Mouse (Mus musculus) hindbrain, embryonic 11.5 days (tissue): Measurements from ENCODE around the gene Plxna4. TPM values are rescaled to one million over a fixed set of nuclear protein-coding genes. Genes with fewer than 3 reads are reported as not detected.
"Not testable (repeated sequence)": the region's sequence is repeated elsewhere in the genome, so short reads cannot be mapped to it uniquely, and the experiment has no call there.

ENCODE experiments used
- ATAC-seq: fragments of 200-750 bp; cut with Nextera tagmentation; 2 replicates; pipeline ENCODE4 v1.8.0; 2017; ENCODE audit warnings: mild to moderate bottlenecking, moderate TSS enrichment, moderate library complexity; ENCODE audit not compliant: low FRiP score
- DNase-seq: peaks from one replicate; pipeline ENCODE4 v3.0.0-alpha.2; 2015; ENCODE audit warnings: low spot score
- H3K27ac ChIP-seq: fragments of 300-500 bp; sonication (generic); 2 replicates; pipeline ENCODE4 v1.5.1; 2014; ENCODE audit warnings: mild to moderate bottlenecking, low read depth, low read length
- H3K27me3 ChIP-seq: fragments of 300-500 bp; sonication (generic); 2 replicates; pipeline ENCODE4 v1.6.1; 2014; ENCODE audit warnings: mild to moderate bottlenecking, low read length, moderate library complexity, mixed read lengths; ENCODE audit not compliant: control insufficient read depth, insufficient read depth
- H3K36me3 ChIP-seq: fragments of 300-500 bp; sonication (generic); 2 replicates; pipeline ENCODE4 v1.6.1; 2014; ENCODE audit warnings: mild to moderate bottlenecking, low read length, moderate library complexity, mixed read lengths; ENCODE audit not compliant: control insufficient read depth, insufficient read depth
- H3K4me1 ChIP-seq: fragments of 300-500 bp; sonication (generic); replicated peaks from 2 replicates; pipeline ENCODE4 v1.6.1; 2014; ENCODE audit warnings: low read length, mixed read lengths; ENCODE audit not compliant: control insufficient read depth, insufficient read depth
- H3K4me2 ChIP-seq: fragments of 300-500 bp; sonication (generic); replicated peaks from 2 replicates; pipeline ENCODE4 v1.6.1; 2014; ENCODE audit warnings: mild to moderate bottlenecking, low read depth, low read length
- H3K4me3 ChIP-seq: fragments of 300-500 bp; sonication (generic); 2 replicates; pipeline ENCODE4 v1.5.1; 2014; ENCODE audit warnings: low read depth, low read length
- H3K9ac ChIP-seq: fragments of 300-500 bp; sonication (generic); 2 replicates; pipeline ENCODE4 v1.6.1; 2014; ENCODE audit warnings: low read depth, low read length
- H3K9me3 ChIP-seq: fragments of 300-500 bp; sonication (generic); 2 replicates; pipeline ENCODE4 v1.6.1; 2016; ENCODE audit warnings: low read length; ENCODE audit not compliant: control insufficient read depth
- WGBS: fragments of 180-500 bp; shearing (Covaris S2); extraction: QIAGEN DNeasy Blood & Tissue Kit; methylation state at CpG from one replicate; pipeline ENCODE4 v1.1.7; 2014; 5-methylcytosine and 5-hydroxymethylcytosine counted together
- polyA plus RNA-seq: library from polyadenylated mRNA; unstranded; fragments of >200 nt; fragmentation: Nextera tagmentation; extraction: Ambion mirVana; gene quantifications from 2 replicates; pipeline ENCODE4 v1.2.1, GENCODE M21; 2014

Gene Plxna4
- polyA plus RNA-seq, 1 experiment from 2014 or later = 8.1 TPM

DNA sequence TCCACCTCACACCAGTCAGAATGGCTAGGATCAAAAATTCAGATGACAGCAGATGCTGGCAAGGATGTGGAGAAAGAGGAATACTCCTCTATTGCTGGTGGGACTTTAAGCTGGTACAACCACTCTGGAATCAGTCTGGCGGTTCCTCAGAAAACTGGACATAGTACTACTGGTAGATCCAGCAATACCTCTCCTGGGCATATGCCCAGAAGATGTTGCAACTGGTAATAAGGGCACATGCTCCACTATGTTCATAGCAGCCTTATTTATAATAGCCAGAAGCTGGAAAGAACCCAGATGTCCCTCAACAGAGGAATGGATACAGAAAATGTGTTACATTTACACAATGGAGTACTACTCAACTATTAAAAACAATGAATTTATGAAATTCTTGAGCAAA lies 86.8 kb downstream of the Plxna4 start:
- H3K4me2 ChIP-seq, H3K9ac ChIP-seq, H3K36me3 ChIP-seq, DNase-seq, H3K27me3 ChIP-seq, H3K4me1 ChIP-seq, H3K4me3 ChIP-seq, H3K27ac ChIP-seq, ATAC-seq, H3K9me3 ChIP-seq: not testable (repeated sequence)
- 100% methylated on average over 1 of the region's 1 CpGs for WGBS

GRCm38 (mm10) chr6:32498106-32498505 lies 89.9 kb downstream of the Plxna4 start:
- no peak for DNase-seq
- 93% methylated on average over 5 of the region's 5 CpGs for WGBS
- Histone ChIP-seq H3K4me1 (no peaks in the 10 kb centered on the region), H3K27ac (no peak overlapping the region), H3K9me3 (no peaks in the 10 kb centered on the region), H3K36me3 (no peaks in the 10 kb centered on the region), H3K9ac (no peak overlapping the region), H3K27me3 (no peaks in the 10 kb centered on the region), H3K4me2 (no peak overlapping the region), H3K4me3 (no peak overlapping the region)
- ATAC-seq = no peak

- H3K4me2 ChIP-seq = no peak overlapping the region
- WGBS = 68% methylated on average over 4 of the region's 4 CpGs
- no peak for ATAC-seq
- H3K27ac ChIP-seq = no peak overlapping the region
- H3K36me3 ChIP-seq = no peaks in the 10 kb centered on the region
- no peak overlapping the region for H3K4me3 ChIP-seq
- DNase-seq = no peak
- no peaks in the 10 kb centered on the region for H3K27me3 ChIP-seq
- no peak overlapping the region for H3K9ac ChIP-seq
- no peaks in the 10 kb centered on the region for H3K9me3 ChIP-seq
- no peaks in the 10 kb centered on the region for H3K4me1 ChIP-seq
Observed at GRCm38 (mm10) chr6:32496109-32496508, 91.9 kb downstream of the Plxna4 start.

- Histone ChIP-seq H3K9ac (no peak overlapping the region), H3K27me3 (no peaks in the 10 kb centered on the region), H3K27ac (no peak overlapping the region), H3K4me2 (no peak overlapping the region), H3K9me3 (no peaks in the 10 kb centered on the region), H3K36me3 (no peaks in the 10 kb centered on the region), H3K4me1 (no peaks in the 10 kb centered on the region), H3K4me3 (no peak overlapping the region)
- DNase-seq = no peak
- 94% methylated on average over 2 of the region's 2 CpGs for WGBS
- no peak for ATAC-seq
Observed at GRCm38 (mm10) chr6:32495532-32495931, 92.5 kb downstream of the Plxna4 start.

GRCm38 (mm10) chr6:32493557-32493956 lies 94.4 kb downstream of the Plxna4 start:
- Histone ChIP-seq H3K4me1 (no peaks in the 10 kb centered on the region), H3K27ac (no peak overlapping the region), H3K36me3 (no peaks in the 10 kb centered on the region), H3K9ac (no peak overlapping the region), H3K4me2 (no peak overlapping the region), H3K9me3 (no peaks in the 10 kb centered on the region), H3K27me3 (no peaks in the 10 kb centered on the region), H3K4me3 (no peak overlapping the region)
- DNase-seq (no peak), ATAC-seq (no peak)
- WGBS = 37% methylated on average over 5 of the region's 5 CpGs

DNA sequence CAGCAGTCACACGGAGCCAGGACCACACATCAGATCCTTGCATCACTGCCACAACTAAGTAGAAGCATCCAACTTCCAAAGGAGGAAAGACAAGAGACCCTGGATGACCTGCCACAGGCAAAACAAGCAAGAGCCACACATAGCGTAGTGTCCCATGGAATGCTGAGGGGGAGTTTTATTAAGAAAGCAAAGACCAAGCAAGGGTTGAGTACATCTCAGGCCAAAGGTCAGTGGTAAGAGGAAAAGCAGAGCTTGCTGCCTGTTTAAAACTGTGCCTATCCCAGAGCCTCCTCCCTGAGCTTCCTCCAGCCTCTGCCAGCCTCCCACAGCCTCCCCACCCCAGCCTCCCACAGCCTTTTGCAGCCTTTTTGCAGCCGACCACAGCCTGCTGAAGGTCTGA lies 100.9 kb downstream of the Plxna4 start:
- H3K27ac ChIP-seq = no peak overlapping the region
- DNase-seq = no peak
- no peak overlapping the region for H3K4me3 ChIP-seq
- no peaks in the 10 kb centered on the region for H3K36me3 ChIP-seq
- 79% methylated on average over 3 of the region's 3 CpGs for WGBS
- H3K9ac ChIP-seq = no peak overlapping the region
- H3K4me1 ChIP-seq = no peaks in the 10 kb centered on the region
- no peaks in the 10 kb centered on the region for H3K9me3 ChIP-seq
- no peak overlapping the region for H3K4me2 ChIP-seq
- ATAC-seq = no peak
- H3K27me3 ChIP-seq = no peaks in the 10 kb centered on the region

GRCm38 (mm10) chr6:32482469-32482868 lies 105.5 kb downstream of the Plxna4 start:
- Histone ChIP-seq H3K9ac (no peak overlapping the region), H3K36me3 (no peaks in the 10 kb centered on the region), H3K27ac (no peak overlapping the region), H3K9me3 (no peaks in the 10 kb centered on the region), H3K27me3 (no peaks in the 10 kb centered on the region), H3K4me2 (no peak overlapping the region), H3K4me1 (0 out of 2 replicates have a peak, but pooled peaks cover 2% of the 10 kb centered on the region), H3K4me3 (no peak overlapping the region)
- no peak for DNase-seq
- 53% methylated on average over 4 of the region's 4 CpGs for WGBS
- ATAC-seq = no peak

DNA sequence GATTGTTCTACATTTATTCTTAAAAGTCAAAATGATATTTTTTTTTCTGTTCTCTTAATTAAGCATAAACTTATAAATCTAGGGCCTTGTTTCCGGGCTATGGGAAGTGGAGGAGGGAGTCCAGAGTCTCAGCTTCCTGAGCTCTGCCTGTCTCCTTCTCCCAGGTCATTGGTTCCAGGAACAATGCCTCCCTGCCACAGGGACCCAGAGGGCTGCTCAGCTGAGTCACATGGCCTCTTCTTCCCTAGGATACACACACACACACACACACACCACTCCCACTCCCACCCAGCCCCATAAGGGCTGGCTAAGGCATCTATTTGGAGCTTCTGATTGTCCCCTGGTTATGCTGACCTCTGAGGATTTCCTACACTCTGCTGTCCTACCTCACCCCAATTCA lies 107.3 kb downstream of the Plxna4 start:
- Histone ChIP-seq H3K4me3 (no peak overlapping the region), H3K4me2 (no peak overlapping the region), H3K4me1 (0 out of 2 replicates have a peak, but pooled peaks cover 2% of the 10 kb centered on the region), H3K27me3 (no peaks in the 10 kb centered on the region), H3K9ac (no peak overlapping the region), H3K9me3 (no peaks in the 10 kb centered on the region), H3K36me3 (no peaks in the 10 kb centered on the region), H3K27ac (no peak overlapping the region)
- 82% methylated on average over 1 of the region's 1 CpGs for WGBS
- DNase-seq (no peak), ATAC-seq (no peak)

DNA sequence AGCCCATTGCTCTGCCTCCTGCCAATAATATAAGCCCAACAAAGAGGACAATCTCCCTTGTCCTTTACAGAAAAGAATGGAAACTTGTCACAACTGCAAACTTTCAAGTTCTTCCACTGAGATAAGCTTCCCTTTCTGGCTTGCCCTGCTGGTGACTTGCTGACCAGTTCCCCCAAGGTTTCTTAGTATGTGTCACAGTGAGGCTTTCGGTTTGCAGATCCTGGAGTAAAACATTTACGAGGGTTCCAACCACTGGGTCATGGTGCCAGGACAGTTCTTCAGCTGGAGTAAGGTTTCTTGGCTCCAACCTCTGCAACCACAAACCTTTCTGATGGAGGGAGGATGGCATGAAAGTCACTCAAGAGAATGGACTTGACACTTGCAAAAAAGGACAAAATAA lies 108.2 kb downstream of the Plxna4 start:
- no peak overlapping the region for H3K9ac ChIP-seq
- DNase-seq = no peak
- H3K27ac ChIP-seq = no peak overlapping the region
- H3K27me3 ChIP-seq = no peaks in the 10 kb centered on the region
- H3K4me1 ChIP-seq = 0 out of 2 replicates have a peak, but pooled peaks cover 2% of the 10 kb centered on the region
- WGBS = 88% methylated on average over 2 of the region's 2 CpGs
- H3K4me2 ChIP-seq = no peak overlapping the region
- H3K36me3 ChIP-seq = no peaks in the 10 kb centered on the region
- no peak for ATAC-seq
- H3K9me3 ChIP-seq = no peaks in the 10 kb centered on the region
- no peak overlapping the region for H3K4me3 ChIP-seq
